Mouse (Mus musculus) ovary, adult 18-20 months (tissue): Measurements from ENCODE around the gene Sema4d.
"Not testable (repeated sequence)": the region's sequence is repeated elsewhere in the genome, so short reads cannot be mapped to it uniquely, and the experiment has no call there.

Experiments used
- DNase-seq: peaks from one replicate; pipeline ENCODE4 v3.0.0; 2022; ENCODE audit warnings: low spot score, mixed read lengths

Gene Sema4d

DNA sequence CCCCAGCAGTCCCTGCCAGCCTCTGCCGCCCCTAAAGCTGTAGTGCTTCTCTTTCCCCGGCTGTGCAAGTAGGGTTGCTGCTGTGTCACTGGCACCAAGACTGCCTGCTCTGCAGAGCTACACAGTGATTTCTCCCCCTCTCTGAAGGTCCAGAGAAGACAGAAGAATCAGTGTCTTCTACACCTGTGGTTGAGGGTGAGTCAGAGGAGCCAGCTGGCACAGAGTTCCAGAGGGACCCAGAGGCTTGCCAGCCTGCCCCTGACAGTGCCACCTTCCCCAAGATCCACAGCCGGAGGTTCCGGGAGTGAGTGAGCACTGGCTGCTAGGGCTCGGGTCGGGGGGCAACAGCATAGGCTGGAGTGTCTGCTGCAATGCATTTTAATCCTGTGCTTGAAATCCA, 114.9 kb downstream of the Sema4d start:
- DNase-seq: no peak

GRCm38 (mm10) chr13:51677630-51678185, 115.8 kb downstream of the Sema4d start:
- no peak for DNase-seq

GRCm38 (mm10) chr13:51677041-51677440, 116.5 kb downstream of the Sema4d start:
- DNase-seq: no peak

DNA sequence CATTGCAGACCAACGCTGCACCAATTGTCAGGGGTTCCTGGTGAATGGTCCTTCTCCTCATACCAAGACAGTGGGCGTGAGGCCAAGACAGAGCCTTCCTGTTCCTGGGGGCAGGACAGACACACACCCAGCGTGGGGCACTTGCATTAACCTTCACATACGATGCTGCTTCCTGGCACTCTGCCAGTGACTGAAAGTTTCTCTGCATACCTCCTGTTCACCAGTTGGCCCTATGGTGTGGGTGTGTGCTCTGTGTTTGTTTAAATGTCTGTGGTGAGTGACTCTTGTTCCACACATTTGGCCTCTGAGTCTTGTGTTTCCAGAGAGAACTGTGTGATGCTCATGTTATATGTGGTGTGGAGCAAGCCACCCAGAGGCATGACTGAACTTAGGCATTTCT, 116.9 kb downstream of the Sema4d start:
- no peak for DNase-seq

DNA sequence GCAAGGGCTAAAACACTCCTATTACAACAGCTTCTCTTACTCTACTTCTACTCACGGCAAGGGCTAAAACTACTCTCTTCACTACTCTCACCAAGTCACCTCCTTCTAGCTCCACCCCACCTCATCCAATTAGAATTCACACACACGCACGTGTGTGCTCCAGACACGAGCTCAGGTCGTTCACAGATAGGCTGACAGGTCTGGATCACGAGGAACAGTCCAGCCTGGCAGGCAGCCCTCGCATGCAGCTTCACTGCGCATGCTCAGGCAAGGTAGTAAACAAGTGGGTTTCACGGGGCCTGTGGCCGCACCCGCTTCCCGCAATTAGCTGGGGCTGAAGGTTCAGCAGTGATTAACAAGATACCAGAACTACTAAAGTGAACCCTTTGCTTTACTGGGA, 125.4 kb downstream of the Sema4d start:
- DNase-seq: not testable (repeated sequence)

- no peak for DNase-seq
Measured at GRCm38 (mm10) chr13:51663561-51663960, 130.0 kb downstream of the Sema4d start.

- DNase-seq: no peak
Measured at GRCm38 (mm10) chr13:51659573-51659972, 134.0 kb downstream of the Sema4d start.

DNA sequence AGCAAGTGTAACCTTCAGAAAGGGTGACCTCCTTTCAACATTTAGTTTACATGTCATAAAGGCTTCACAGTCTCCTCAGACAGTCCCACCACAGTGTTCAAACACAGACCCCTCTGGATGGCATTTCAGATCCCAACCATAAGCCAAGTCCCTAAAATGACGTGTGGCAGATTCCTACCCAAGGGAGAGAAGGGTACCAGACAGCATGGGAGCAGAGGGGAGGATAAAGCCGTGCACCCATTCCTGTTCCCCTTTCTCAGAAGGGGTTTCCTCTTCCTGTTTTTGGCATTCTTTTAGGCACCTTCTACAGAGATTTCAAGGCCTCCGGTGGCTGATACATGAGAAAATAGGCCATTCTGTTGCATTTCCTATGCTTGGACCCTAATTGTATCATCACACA, 135.5 kb downstream of the Sema4d start:
- no peak for DNase-seq

GRCm38 (mm10) chr13:51656516-51657235, 136.9 kb downstream of the Sema4d start:
- DNase-seq: no peak

- no peak for DNase-seq
Measured at GRCm38 (mm10) chr13:51653961-51654360, 139.6 kb downstream of the Sema4d start.

DNA sequence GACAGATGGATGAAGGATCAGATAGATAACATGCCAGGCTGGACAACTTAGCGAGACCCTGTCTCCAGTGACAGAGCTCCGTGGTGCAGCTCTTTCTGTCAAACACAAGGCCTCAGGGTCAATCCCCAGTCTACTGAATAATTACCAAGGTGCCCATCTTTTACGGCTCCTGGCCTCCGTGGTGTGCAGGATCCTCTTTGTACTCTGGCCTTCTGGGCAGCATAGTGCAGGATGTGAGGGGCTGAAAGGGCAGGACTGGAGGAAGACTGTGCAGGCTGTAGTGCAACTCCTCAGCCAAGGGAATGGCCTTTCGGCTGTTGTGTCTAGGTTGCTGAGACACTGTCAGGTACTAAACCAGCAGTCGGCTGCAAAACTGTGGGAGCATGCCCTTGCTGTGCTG, 140.4 kb downstream of the Sema4d start:
- DNase-seq: no peak

DNA sequence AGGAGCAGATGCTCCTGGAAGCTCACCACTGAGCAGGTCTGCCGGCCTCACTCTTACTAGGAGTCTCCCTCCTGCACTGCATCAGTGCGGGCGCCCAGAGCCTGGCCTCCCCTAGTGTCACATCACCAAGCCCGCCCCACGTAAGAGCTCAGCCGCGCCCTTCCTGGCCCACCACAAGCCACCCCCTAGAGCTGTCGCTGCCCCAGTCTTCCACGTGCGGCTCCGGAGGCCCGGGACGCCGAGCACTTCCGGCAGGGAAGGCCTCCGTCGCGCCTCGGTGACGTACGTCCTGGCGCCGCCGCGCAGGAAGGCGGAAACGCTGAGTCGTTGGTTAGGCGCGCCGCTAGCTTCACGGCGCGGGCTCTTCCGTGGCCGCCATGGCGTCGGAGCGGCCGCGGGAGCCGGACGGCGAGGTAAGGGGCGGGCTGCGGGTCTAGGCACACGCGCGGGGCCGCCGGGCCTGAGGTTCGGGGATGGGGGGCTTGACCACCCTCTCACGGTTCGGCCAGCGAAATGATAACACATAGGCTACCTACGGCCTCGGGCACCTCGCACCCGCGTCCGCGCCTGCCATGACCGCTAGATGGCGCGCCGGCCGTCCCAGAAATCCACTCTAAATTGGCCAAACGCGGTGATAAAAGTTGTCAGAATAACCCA, 142.0 kb downstream of the Sema4d start, which contains the start of gene Secisbp2:
Gene Secisbp2 (plus strand): TSS at position 290 of the 657 bp plus-strand sequence.
- peak; percentile 87 for DNase-seq

DNA sequence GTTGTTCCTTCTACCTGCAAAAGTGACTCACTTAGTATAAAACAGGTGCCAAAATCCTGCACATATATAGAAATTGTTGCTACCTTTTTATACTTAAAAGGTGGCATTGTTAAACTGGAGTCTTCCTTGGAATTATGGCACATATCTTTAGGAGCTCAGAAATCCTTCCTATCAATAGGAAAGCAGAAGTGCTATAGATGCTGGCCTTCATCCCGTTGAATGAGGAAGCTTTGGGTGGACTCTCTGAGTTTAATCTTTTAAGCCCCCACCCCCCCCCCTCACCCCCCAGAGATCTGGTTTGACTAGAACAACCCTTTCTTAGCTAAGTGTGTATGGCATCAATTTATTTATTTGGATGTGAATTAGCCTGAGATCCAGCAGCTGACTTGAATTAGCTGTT, 143.8 kb downstream of the Sema4d start:
- DNase-seq: no peak

GRCm38 (mm10) chr13:51648237-51648636, 145.3 kb downstream of the Sema4d start:
- no peak for DNase-seq

DNA sequence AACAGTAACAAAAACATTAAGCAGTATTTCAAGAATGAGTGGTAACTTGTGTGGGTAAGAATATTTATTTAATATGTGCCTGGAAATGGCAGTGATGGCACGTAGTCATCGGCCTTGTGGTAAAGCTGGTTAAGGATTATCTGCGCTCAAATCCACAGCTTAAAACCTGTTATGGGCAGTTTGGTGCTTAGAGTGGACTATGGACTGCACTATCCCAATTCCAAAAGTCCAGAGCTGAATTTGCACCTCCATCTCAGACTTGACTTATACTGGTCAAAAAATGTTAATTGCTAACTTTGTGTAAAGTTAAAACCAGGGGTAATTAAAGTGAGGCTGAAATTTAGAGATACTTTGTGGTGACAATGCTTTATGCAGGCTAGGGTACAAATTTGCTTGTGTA, 145.8 kb downstream of the Sema4d start:
- DNase-seq: no peak

DNA sequence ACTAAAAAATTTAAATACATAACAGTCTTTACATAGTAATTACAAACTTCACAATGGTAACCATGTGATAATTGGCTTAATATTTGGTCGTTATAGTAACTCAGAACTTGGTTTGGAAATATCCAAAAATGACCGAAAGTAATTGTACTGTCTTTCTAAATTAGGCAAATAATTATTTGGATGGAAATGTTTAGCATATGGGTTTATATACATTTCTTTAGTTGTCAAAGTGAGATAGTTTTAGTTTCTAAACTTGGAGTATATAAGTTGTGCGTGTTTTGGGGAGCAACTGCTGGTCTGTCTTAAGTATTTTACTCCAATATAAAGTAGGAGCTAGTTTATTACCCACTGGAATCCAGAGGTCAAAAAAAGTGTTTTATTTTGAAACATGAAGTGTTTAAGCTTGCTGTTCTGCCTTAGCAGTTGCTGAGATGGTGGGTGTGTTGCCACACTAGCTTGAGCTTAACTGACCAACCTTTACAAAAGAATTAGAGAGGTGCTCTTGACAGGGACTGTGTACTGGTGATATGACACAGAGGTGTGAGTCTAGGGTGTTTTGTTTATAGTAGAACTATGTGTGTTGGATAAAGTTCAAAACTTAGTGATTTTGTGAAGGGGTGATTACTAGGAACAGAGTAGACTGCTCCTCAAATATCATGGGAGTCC, 147.1 kb downstream of the Sema4d start:
- DNase-seq: no peak

DNA sequence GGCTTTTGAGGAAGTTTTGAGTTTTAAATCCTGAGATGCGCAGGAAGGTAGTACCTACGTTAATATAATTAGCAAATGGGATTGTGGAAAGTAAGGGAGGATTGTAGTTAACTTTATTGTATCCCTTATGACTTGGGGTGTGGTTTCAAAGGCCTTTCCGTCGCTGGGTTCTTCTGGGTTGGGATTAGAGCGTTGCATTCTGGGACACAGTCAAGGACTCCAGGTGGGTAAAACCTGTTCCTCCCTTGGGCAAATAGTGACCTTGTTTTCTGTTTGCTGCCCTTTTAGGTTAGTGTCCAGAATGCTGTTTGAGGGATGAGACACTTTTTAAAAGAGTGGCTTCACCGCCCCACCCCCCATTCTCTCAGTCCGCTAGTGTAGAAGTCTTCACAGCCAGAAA, 147.7 kb downstream of the Sema4d start:
- DNase-seq: no peak

GRCm38 (mm10) chr13:51644829-51645789, 148.4 kb downstream of the Sema4d start, which contains the start of gene Cks2:
Gene Cks2, plus strand, starts transcription at chr13:51645232.
- peak; percentile 98 for DNase-seq

DNA sequence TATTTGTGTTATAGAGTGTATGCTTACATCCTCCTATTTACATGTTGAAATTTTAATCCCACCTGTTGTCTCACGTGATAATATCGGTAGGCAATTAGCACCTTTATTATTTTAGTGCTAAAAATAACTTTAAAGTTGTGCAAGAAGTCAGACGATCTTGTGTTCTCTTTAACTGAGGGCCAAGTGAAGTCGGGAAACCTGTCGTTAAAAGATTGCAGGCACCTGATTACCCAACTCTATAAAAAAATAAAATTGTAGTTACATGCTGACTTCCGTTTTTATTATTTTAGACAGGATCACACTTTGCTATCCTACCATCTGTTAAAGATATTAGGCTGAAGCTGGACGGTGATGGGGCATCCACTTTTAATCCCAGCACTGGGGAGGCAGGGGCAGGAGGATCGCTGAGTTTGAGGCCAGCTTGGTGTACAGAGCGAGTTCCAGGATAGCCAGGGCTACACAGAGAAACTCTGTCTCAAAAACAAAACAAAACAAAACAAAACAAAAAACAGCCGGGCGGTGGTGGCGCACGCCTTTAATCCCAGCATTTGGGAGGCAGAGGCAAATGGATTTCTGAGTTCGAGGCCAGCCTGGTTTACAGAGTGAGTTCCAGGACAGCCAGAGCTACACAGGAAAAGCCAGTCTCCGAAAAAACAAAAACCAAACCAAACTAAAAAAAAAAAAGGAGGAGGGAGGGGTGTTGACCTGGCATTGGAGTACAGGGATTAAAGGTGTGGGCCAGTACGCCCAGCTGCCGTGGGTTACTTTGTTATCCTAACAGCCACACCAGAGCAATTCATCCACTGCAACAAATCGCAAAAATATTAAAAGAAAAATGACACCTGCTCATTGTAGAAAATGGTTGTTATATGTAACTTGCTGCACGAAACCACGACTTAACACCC, 149.4 kb downstream of the Sema4d start:
- DNase-seq: no peak

GRCm38 (mm10) chr13:51642171-51642778, 151.3 kb downstream of the Sema4d start:
- no peak for DNase-seq
